Mouse (Mus musculus) hematopoietic stem cell, adult 5-6 weeks (primary cell): ENCODE measurements around the gene B3glct. TPM values are rescaled to one million over a fixed set of nuclear protein-coding genes. Genes with fewer than 3 reads are reported as not detected.
A peak's percentile ranks its signal among the peaks of the same experiment; 100 is the strongest.

Source experiments
- ATAC-seq, 2 experiments: fragments of 125-278 bp in 1 of 2; replicated peaks in 1 of 2; 2 replicates each; pipeline ENCODE4 v1.8.0; 2016 to 2017; ENCODE audit warnings: inconsistent platforms in 2 of 2, mild to moderate bottlenecking in 2 of 2, moderate number of reproducible peaks in 2 of 2, low read depth in 1 of 2, moderate TSS enrichment in 1 of 2; ENCODE audit not compliant: low FRiP score in 2 of 2, poor library complexity in 2 of 2, severe bottlenecking in 2 of 2, insufficient read depth in 1 of 2, low TSS enrichment in 1 of 2
- total RNA-seq: library from RNA; stranded (forward); fragments of 172-1452, 232-1000 nt; gene quantifications from 2 replicates; pipeline ENCODE4 v1.2.3, GENCODE M21; 2017

Gene B3glct
- total RNA-seq, result 7.9 and 8.2 TPM in 2 replicates

DNA sequence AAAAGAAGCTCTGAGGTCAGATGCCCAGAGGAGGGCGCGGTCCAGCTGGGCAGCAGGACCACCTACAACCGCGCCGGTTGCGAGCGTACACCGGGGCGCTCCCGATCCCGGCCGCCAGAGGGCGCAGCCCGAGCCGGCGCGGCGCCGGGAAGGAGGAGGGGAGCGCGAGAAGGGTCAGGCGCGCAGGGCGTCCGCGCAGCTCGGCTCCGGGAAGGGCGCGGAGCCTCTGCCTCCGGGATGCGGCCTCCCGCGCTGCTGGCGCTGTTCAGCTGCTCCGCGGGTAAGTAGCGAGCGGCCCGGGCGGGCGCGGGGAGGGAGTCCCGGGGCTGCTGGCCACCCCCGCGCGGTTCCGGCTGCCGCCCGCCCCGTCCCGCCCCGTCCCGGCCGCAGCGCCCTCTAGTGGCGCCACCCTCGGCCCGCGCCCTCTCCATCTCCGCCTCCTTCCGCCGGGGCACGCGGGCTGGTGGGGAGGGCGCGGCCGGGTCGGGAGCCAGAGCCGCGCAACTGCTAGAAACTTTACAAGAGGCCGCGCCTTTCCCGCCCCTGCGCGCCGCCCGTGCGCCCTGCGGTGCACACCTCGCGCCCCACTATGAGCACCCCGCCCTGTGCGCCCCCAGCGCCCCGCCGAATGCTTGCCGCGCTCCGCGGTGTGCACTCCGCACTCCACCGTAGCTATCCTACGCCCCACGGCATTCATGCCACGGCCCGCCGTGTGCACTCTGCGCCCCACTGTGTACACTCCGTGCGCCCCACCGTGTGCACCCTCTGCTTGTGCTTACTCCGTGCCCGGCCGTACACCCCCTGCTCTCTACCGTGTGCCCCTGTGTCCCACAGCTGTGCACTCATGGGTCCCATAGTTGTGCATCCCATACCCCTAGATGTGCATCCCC is at the start of gene B3glct:
B3glct (plus strand) TSS at position 131 of the 890 bp plus-strand sequence.
- peak; percentile 61 to 79 for ATAC-seq

DNA sequence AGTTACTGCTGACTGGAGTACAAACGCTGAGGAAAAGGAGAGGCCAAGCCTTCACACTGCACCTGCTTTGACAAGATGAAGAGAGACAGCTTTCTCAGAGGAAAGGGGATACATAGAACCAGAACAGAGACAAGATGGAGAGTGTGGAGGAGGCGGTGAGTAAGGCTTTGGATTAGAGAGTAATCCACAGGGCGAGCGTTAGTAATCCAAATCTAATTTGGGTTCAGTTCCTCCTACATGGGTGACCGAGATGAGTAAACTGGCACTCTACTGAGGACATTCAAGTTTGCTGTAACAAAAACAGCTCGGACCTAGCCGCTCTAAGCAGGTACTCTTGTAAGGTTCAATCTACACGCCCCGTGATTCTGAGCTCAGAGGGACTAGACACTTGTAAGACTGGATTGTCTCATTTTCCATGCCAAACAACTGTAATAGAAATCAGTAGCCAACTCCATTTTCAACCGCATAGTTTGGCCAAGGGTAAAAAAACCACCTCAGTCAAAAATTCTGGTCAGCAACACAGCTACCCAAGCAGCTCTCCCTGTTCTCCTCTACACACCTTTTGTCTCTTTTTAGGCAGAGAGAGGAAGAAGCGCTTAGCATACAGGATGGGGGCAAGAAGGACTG is 43.5 kb upstream of the B3glct start:
- ATAC-seq, result no peak

DNA sequence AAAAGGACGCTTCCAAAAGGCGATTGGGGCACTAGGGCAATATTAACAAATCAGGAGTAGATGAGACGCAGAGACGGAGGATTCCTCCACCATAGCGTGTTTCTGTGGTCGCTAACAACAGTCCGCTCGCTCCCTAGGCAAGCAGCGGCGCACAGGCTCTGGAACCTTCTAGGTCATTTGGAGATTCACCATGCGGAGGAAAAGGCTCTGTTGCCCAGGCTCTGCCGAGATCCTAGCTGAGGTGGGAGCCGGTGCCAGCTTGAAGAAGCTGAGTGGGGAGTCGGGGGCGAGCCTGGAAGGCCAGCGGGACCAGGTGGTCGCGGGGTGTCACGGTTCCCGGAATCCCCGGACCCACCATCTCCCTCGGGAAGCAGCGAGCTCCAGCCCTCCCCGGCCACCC is 42.5 kb upstream of the B3glct start:
- ATAC-seq, result no peak

DNA sequence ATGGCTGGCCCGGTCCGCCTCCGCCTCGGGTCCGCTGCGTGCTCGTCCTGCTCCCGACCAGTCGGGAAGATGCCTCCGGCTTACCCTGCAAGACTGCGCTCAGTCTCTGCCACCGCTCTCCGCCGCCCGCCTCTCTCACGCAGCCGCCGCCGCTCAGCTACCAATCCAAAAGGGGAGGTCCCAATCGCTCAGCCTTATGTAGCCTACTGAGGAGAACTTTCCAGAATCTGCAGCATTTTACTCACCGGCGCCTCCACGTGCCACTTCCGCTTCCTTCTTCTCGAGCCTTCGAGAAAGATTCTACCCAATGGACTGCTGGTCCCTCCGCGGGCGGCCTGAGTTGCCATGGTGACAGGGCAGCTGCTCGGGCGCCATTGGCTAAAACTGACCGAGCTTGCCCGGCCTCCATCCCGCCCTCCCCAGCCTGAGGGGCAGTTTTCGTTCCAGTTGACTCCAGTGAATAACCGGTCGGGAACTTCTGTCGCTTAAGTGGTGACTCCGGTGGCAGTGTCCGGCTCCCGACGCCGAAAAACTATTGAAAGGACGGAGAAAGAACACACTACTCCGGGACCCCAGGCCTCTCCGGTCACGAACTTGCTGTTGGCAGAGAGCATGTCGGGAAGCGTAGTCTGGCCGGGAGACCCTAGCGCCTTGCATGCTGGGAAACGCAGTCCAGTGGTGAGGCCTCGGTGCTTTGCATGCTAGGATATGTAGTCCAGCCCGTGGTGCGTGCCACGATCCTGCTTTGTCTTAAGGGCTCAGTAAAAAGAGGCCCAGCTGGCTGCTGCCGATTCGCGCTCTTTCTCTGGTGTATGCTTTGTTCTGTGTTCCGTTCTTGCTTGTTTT is 41.7 kb upstream of the B3glct start, which contains the start of gene Hsph1:
Hsph1 (minus strand) TSS at position 302 of the 846 bp plus-strand sequence.
- peak; percentile 96 for ATAC-seq

DNA sequence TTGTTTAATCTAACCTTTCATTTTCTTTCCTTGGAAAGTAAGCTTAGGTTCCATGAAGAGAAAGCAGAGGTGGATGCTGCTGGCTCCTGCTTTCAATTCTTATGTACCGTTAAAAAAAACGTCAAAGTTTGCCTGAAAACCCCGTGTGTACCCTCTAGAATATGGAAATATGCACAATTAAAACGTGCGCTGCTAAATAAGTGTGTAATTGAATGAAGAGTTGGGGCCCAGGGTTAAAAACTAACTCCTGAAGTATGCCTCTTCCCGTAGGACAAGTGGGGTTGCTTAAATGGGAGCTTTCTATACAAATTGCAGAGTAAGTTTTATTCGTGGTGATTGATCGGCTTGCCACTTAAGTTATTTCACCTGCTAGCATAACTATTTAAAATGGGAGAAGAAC is 40.7 kb upstream of the B3glct start:
- no peak for ATAC-seq

DNA sequence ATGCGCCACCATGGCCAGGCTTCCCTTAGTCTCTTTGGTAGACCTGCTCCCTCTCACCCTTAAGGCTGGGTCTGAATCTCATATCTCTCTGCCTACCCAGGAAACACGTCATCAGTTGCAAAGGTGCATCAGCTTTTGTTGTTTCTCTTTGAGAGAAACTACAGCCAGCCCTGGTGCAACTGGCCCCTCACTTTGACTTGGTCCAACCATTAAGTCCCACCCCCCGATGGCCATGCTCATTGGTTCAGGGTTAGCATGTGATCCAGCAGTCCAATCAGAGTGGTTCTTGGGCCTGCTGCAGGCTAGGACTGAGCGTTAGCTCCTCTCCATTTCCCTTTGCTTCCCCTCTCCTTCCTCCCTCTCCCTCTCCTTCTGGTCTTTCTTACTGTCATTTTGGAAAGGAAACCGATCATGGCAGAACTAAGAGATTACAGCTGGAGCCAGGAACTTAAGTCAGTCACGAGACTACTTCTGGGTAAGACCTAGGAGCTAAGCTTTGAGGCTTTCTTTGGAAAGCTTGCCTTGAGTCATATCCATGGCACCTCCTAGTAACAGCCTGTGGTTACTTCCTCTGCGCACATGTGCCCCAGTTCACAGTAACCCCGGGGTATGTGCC is 36.6 kb upstream of the B3glct start:
- no peak for ATAC-seq

DNA sequence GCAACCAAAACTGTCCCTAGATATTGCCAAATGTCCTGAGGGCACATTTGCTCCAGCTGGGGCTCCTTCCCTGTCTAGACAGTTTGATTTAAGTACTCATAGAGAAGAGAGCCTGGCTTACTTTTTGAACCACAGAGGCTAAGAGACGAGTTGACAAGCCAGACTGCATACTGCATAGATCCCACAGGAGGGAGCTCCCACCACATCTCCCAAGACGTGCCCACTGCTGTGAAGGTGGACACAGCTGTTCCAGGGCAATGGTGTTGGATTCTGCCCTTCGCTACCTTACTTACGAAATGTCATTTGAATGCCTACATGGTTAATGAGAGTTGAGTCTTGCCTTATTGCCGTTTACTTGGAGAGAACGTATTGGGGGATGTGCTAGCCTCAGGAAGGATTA is 35.7 kb upstream of the B3glct start:
- ATAC-seq, result no peak

DNA sequence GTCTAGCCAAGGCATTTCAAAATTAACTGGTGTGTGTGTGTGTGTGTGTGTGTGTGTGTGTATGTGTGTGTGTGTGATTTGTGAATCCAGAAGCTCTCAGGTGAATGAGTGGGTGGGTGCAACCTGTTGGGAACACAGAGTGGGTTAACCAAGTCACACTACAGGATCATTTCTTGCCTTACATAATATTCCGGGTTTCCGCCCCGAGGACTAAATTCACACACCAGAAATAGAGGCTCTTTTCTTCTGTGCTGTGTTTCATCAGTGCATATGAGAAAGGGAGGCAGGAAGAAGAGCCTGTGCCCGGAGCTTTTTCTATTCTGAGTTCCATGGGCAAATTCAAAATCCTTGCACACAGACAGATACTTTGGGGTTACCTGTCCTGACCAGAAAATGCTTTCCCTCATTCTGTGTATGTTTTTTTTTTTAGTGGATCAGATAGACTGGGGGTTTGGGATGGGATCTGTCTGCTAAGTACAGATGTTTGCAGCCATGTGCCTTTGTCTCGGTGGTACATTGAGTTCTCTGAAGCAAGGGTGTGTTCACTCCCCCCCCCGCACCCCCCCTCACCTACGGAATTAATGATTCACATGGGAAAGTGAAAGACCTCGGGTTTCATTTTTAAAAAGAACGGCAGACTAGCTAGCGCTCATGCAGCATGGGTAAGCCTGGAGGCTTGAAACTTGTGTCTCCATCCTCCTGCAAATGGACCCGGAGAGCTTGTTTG is 35.1 kb upstream of the B3glct start:
- ATAC-seq, result no peak

DNA sequence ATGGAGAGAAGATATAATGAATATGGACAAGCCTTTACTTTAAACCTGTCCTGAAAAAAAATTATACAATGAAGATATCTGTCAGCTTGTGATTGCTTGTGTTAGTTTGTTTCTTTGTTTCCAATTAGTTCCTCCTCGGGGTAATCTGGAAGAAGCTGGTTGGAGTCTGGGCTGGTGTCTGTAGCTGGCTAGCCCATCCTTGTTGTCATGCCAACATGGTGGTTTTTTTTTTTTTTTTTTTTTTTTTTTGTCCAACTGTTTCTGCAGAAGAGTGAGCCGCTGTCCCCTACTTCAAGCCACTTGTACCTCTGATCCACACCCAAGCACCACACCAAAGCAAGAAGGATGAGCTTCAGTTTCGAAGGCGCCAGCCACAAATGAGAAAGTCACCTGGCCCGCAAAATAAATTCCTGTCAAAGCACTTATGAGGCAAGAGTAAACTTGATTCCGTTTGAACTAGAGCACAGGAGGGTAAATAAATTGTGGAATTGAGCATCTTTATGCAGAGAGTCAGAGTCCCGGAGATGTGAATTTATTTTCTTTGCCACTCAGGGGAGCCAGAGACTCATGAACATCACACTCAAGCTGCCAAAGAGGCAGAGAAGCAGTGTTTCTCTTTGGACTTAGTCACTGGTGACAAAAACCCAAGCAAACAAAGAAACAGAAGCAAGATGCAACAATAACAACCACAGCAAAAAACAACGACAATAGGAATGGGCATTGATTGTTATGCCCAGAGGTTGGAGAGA is 30.5 kb upstream of the B3glct start:
- ATAC-seq, result 0 out of 4 replicates have a peak, but pooled peaks of 1 of the 2 experiments have one; percentile 12

DNA sequence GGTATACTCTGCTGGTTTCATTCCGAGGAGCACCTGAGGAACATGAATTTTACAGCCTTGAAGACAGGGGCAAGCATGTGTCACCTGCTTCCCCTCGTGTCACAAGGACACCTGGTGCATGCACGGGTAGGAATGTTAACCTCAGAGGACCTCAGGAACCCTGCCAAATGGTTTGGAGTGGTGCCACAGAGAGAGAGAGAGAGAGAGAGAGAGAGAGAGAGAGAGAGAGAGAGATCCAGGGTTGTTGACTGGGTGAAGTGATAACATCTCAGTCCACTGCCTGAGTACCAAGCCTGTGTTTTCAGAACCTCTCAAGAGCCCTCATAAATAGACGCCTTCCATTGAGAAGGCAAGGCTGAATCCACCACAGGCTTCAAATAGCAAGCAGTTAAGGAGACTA is 29.8 kb upstream of the B3glct start:
- 0 out of 4 replicates have a peak, but pooled peaks have one; percentile 18 to 21 for ATAC-seq

DNA sequence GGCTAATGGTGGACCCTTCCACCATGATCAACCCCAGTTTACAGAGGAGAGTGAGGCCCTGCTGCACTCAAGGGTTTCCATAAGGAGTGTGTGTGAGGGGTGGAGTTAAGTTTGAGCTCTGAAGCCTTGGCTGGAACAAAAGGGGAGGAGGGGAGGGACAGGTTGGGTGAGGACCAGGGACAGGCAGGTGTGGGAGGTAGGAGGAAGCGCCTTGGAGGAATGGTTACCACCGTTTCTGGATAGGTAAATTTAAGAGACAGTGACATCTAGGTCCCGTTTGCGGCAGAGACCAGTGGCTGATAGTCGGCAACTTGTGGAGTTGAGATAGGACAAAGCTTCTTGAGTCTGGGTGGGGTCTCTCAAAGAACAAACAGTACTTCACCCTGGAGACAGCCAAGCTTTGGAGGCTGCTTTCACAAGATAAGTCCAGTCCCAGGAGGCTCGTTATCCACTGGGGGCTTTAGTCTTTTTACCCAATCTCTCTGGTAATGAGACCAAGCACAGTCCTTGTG is 29.1 kb upstream of the B3glct start:
- peak in 1 of 2 experiments; percentile 65; a peak in 1 of 4 replicates for ATAC-seq

DNA sequence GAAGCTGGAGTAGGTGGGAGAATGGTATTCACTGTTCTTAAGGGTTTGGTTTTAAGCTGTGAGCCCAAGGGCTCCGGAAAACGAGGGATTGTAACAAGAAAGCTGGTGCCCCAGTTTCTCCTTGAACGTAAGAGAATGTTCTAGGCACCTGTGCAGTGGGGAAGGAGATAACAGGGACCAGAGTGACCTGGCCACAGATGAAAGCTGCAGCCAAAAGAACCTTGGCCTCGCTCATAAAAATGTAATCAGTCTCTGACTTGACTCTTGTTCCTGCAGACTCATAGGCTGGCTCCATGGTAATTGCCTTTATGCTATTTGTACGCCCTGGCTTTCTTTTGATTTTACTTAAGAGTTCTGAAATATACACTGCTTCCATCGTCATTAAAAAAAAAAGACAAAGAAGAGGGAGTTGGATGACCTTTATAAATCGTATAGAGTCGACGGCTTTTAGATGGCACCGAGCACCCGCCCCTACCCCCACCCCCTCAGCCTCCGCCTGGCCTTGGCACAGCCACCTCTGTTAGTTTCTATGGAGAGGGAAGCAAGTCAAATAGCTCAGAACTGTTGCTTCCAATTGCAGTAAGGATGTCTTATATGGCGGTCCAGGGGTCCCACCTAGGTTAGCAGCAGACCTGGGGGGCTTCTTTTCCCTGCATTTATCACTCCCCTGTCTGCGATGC is 28.4 kb upstream of the B3glct start:
- ATAC-seq, result no peak

DNA sequence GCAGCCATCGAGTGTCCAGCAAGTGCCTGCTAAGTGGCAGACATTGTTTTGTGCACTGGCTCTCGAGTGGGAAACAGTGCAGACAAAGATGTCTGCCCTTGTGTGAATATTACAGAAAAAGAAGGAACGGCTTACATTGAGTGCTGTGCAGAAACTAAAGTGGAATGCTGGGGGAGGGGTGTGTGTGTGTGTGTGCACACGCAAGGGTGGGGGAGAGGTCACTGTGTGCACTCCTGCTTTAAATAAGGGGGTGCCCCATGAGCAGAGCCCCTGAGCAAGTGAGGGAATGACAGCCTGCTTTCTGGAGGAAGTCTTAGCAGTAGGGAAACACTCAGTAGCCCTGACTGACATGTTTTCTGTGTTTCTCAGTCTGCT is 27.9 kb upstream of the B3glct start:
- ATAC-seq, result no peak

DNA sequence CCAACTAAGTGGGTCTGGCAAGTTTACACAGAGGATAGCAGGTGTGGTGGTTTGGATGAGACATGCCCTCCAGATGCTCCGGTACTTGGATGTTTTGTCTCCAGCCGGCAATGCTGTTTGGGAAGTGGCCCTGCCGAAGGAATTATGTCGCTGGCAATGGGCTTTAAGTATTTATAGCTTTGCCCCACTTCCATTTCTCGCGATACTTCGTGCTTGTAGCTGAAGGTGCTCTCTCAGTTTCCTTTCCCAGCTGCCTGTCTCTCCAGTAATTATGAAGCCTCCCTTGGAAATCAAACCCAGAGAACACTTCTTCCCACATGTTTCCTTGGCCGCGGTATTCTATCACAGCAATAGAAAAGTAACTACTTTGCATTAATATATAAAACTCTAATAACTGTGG is 22.4 kb upstream of the B3glct start:
- no peak for ATAC-seq

DNA sequence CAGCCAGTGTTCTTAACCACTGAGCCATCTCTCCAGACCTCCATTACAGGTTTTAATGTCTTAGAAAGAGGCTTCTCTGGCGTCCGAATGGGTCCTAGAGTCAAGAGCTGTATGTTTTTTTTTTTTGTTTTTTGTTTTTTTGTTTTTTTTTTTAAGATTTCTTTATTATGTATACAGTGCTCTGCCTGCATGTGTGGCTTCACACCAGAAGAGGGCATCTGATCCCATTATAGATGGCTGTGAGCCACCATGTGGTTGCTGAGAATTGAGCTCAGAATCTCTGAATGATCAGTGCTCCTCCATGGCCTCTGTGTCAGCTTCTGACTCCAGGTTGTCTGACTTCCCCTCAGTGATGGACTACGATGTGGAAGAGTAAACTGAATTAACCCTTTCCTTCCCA is 20.0 kb upstream of the B3glct start:
- no peak for ATAC-seq
